Mouse (Mus musculus): Measurements from ENCODE around the gene Bmper. TPM values are rescaled to one million over a fixed set of nuclear protein-coding genes. Genes with fewer than 3 reads are reported as not detected.

Bmper gene
- total and polyA plus RNA-seq, 3 experiments = 1.3 to 1.9 (median 1.4) TPM

DNA sequence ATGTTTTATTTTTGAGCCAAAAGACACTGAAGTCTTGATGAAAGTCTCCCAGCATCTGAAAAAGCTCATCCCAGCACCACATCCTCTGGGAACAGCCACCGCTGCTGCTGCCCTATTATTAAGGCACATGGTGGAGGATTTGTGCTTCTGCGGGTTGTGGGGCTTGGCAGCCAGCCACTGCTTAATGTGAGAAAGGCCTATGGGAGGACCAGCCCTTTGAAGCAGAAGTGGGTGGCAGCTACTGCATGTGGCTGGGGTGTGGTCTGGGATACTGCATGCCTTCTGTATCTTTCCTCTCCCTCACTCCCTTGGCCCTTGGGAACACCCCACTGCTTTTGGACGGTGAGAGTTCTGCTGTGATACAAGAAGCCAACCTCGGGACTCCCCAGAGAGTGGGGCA, 237.8 kb downstream of the Bmper start:
- in situ Hi-C loops (cut with MboI; ENCODE audit: low pct_ligation_motif_present, low pct_unique_long_range_greater_than_20kb, low sequenced_read_pairs) = no loop called here
- H3K9me3 ChIP-seq (replicated peaks; ENCODE audit: low read length) = no peaks in the 10 kb centered on the region
- no peaks in the 10 kb centered on the region for H3K27me3 ChIP-seq (replicated peaks)
- H3K79me2 ChIP-seq (replicated peaks; ENCODE audit: control insufficient read depth, extremely low read depth, insufficient read depth, poor library complexity, severe bottlenecking) = no peaks in the 10 kb centered on the region
- dilution Hi-C loops (cut with MboI; ENCODE audit: extremely low pct_ligation_motif_present, extremely low pct_unique_long_range_greater_than_20kb, low sequenced_read_pairs) = no loop called here
- no peak overlapping the region for H3K27ac ChIP-seq (ENCODE audit: insufficient read depth, low read depth)
- peaks cover 0 to 26% of the 10 kb centered on the region in 2 experiments; a peak in 3 of 4 replicates for H3K4me1 ChIP-seq (ENCODE audit: control insufficient read depth in 1 of 2, insufficient read depth in 2 of 2)
- no peak overlapping the region for H3K4me3 ChIP-seq (replicated peaks in 1 of 3; ENCODE audit: low read depth in 2 of 3, low read length in 2 of 3, poor library complexity in 1 of 3)
- H3K9ac ChIP-seq (ENCODE audit: insufficient read depth, low read depth) = no peak overlapping the region
- no peak for TF ChIP-seq PAX5 (IDR thresholded peaks at IDR 0.05; ENCODE audit: low read length)
- TF ChIP-seq ZNF384 (IDR thresholded peaks at IDR 0.05; ENCODE audit: low read depth, low read length) = no peak
- no peak for TF ChIP-seq JUND (conservative IDR thresholded peaks at IDR 0.05; ENCODE audit: low read depth, low read length)
- no peak for TF ChIP-seq ETS1 (conservative IDR thresholded peaks at IDR 0.05; ENCODE audit: low read depth, low read length)
- TF ChIP-seq MAX (IDR thresholded peaks at IDR 0.05; ENCODE audit: low read length) = no peak
- TF ChIP-seq MEF2A (IDR thresholded peaks at IDR 0.05; ENCODE audit: borderline replicate concordance, low read depth, low read length) = no peak
- no peak for TF ChIP-seq USF1 (IDR thresholded peaks at IDR 0.05; ENCODE audit: low read depth, low read length)
- TF ChIP-seq CHD2 (IDR thresholded peaks at IDR 0.05; ENCODE audit: low read length) = no peak
- TF ChIP-seq E2F4 (IDR thresholded peaks at IDR 0.05; ENCODE audit: insufficient replicate concordance, low read depth, low read length) = no peak
- TF ChIP-seq GABPA (IDR thresholded peaks at IDR 0.05; ENCODE audit: insufficient replicate concordance, low read depth, low read length) = no peak
- no peak for TF ChIP-seq ZMIZ1 (IDR thresholded peaks at IDR 0.05; ENCODE audit: low read depth, low read length)
- no peak for TF ChIP-seq ZC3H11A (IDR thresholded peaks at IDR 0.05; ENCODE audit: low read depth, low read length)
- TF ChIP-seq IRF4 (IDR thresholded peaks at IDR 0.05; ENCODE audit: low read depth, low read length) = no peak
- TF ChIP-seq CHD1 (IDR thresholded peaks at IDR 0.05; ENCODE audit: low read depth, low read length) = no peak
- no peak for TF ChIP-seq TBP (conservative IDR thresholded peaks at IDR 0.05; ENCODE audit: low read depth, low read length)
- H3K36me3 ChIP-seq (replicated peaks in 1 of 2; ENCODE audit: control insufficient read depth in 1 of 2, insufficient read depth in 1 of 2, low read length in 1 of 2) = no peaks in the 10 kb centered on the region
- no peak overlapping the region for H3K4me2 ChIP-seq (ENCODE audit: insufficient read depth, low read depth, poor library complexity, severe bottlenecking)
- no peak for DNase-seq (ENCODE audit: extremely low read depth)

DNA sequence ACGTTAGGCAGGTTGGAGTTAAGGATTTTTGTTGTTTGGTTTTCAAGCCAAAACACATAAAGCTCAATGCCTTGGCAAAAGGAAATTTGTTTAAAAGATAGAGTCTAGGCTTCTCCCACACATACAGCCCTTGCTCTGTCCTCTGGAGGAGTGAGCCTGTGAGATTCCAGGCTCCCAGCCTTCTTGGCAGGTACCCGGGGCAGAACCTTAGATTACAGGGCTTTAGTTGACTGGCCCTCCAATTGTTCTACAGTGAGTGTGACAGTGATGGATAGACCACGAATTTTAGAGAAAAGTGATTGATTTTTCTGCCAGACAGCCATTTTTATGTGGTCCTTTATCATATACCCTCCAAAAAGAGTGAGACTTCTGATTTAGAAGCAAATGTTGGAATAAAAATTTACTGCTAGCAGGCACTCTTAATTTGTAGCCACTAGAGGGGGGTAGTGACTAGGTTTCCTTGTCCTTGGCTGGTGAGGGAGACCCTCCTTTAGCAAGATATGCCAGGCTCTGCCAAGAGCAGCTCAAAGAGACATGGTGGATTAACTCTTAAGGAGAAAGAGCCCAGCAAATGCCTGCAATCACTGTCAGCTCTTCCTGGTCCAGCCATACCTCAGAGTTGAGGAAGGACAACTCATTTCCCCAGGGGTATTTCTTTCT, 240.2 kb downstream of the Bmper start:
- H3K79me2 ChIP-seq (replicated peaks; ENCODE audit: control insufficient read depth, extremely low read depth, insufficient read depth, poor library complexity, severe bottlenecking) = no peaks in the 10 kb centered on the region
- TF ChIP-seq CTCF (conservative IDR thresholded peaks at IDR 0.05 in 1 of 2, IDR thresholded peaks at IDR 0.05 in 1 of 2; ENCODE audit: low read depth in 2 of 2, low read length in 2 of 2) (peak in 1 of 2 experiments; percentile 64; a peak in 3 of 4 replicates), E2F4 (IDR thresholded peaks at IDR 0.05; ENCODE audit: insufficient replicate concordance, low read depth, low read length) (no peak), HCFC1 (IDR thresholded peaks at IDR 0.05; ENCODE audit: low read depth, low read length) (no peak), CHD1 (IDR thresholded peaks at IDR 0.05; ENCODE audit: low read depth, low read length) (no peak), JUN (IDR thresholded peaks at IDR 0.05; ENCODE audit: insufficient read depth, low read depth, low read length) (no peak), SMC3 (IDR thresholded peaks at IDR 0.05; ENCODE audit: low read depth, low read length) (peak; percentile 35; the same call in 1 of the 2 replicates), TCF12 (IDR thresholded peaks at IDR 0.05; ENCODE audit: low read depth, low read length) (no peak), MEF2A (IDR thresholded peaks at IDR 0.05; ENCODE audit: borderline replicate concordance, low read depth, low read length) (no peak), ZNF384 (IDR thresholded peaks at IDR 0.05; ENCODE audit: low read depth, low read length) (no peak), MAX (IDR thresholded peaks at IDR 0.05; ENCODE audit: low read length) (no peak), NRF1 (IDR thresholded peaks at IDR 0.05; ENCODE audit: low read depth, low read length) (no peak), RAD21 (IDR thresholded peaks at IDR 0.05; ENCODE audit: low read depth, low read length) (peak; percentile 67), RCOR1 (conservative IDR thresholded peaks at IDR 0.05; ENCODE audit: low read depth, low read length) (no peak), ZMIZ1 (IDR thresholded peaks at IDR 0.05; ENCODE audit: low read depth, low read length) (no peak)
- no peaks in the 10 kb centered on the region for H3K27me3 ChIP-seq (replicated peaks)
- in situ Hi-C loops (cut with MboI; ENCODE audit: low pct_ligation_motif_present, low pct_unique_long_range_greater_than_20kb, low sequenced_read_pairs) = no loop called here
- H3K4me1 ChIP-seq (ENCODE audit: control insufficient read depth in 1 of 2, insufficient read depth in 2 of 2) = peaks cover 0 to 8% of the 10 kb centered on the region in 2 experiments; a peak in 2 of 4 replicates
- no peak overlapping the region for H3K9ac ChIP-seq (ENCODE audit: insufficient read depth, low read depth)
- H3K36me3 ChIP-seq (replicated peaks in 1 of 2; ENCODE audit: control insufficient read depth in 1 of 2, insufficient read depth in 1 of 2, low read length in 1 of 2) = no peaks in the 10 kb centered on the region
- H3K4me3 ChIP-seq (replicated peaks in 1 of 3; ENCODE audit: low read depth in 2 of 3, low read length in 2 of 3, poor library complexity in 1 of 3) = no peak overlapping the region
- dilution Hi-C loops (cut with MboI; ENCODE audit: extremely low pct_ligation_motif_present, extremely low pct_unique_long_range_greater_than_20kb, low sequenced_read_pairs) = no loop called here
- no peak overlapping the region for H3K27ac ChIP-seq (ENCODE audit: insufficient read depth, low read depth)
- peak; percentile 30 for DNase-seq (ENCODE audit: extremely low read depth)
- H3K9me3 ChIP-seq (replicated peaks; ENCODE audit: low read length) = no peaks in the 10 kb centered on the region
- no peak overlapping the region for H3K4me2 ChIP-seq (ENCODE audit: insufficient read depth, low read depth, poor library complexity, severe bottlenecking)
